Mouse (Mus musculus): Measurements from ENCODE around the gene Kidins220.

The Kidins220 gene

DNA sequence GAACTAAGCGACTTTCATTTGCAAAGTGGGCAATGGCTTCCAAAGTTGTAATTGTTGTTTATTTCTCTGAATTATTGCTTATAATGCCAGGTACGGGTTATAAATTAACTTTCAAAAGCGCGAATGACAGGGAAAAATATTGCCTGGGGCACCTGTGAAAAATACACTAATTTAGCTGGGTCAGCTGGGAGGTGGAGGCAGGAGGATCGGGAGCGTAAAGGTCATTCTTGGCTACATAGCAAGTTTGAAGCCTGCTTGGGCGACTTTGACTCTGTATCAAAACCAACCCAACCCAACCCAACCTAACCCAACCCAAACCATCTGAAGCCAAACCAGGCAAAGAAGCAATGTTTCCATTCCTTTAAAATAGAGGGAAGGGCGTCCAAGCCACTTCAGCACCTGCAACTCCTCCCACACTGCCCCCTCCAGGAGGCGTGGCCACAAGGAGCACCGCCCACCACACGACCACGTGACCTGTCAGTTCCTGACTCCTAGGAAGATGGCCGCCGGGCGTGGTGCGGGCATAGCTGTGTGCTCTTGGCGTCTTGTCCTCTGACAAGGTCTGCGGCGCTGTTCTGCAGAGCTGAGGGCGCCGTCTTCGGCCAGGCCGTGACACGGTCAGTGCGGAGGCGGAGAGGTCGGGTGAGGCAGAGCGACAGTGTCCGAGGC is at the start of gene Kidins220:
Gene Kidins220 (plus strand): TSS at position 480 of the 669 bp plus-strand sequence.
- in situ Hi-C loops (cut with MboI, MseI), result no loop called here

DNA sequence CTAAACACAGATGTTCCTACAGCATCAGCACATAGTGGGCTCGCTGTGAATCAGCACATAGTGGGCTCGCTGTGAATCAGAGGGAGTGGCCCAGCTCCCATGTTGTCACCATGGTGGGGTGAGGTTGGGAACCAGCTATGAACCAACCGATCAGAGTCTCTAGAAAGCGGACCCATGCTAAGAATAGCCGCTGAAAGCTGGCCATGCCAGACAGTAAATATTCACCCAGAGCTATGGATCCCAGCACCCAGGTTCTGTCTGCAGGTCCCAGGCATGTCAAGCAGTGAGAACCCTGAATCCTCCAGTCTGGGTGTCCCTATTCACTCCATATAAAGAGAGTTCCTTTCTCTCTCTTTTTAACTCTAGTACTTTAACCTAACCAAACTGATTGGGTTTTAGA is 49.4 kb upstream of the Kidins220 start:
- in situ Hi-C loops (cut with MboI, MseI), result no loop called here

DNA sequence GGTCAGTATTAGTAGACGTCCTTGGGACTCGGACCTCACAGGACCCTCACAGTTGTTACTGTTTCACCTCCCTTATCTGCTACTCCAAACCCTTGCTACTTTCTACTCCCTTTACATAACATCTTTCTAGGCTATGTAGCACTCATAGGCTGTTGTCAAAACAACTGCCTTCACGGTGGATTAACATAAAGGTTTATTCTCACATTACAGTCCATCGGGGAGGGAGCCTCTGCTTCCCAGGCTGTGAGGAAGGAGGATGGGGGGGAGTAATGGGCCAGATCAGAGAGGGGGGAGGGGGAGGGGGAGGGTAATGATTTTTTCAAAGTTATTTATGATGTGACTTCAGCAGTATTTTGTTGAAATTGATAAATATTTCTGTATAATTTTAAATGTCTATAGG is 49.0 kb upstream of the Kidins220 start:
- in situ Hi-C loops (cut with MboI, MseI), result no loop called here

DNA sequence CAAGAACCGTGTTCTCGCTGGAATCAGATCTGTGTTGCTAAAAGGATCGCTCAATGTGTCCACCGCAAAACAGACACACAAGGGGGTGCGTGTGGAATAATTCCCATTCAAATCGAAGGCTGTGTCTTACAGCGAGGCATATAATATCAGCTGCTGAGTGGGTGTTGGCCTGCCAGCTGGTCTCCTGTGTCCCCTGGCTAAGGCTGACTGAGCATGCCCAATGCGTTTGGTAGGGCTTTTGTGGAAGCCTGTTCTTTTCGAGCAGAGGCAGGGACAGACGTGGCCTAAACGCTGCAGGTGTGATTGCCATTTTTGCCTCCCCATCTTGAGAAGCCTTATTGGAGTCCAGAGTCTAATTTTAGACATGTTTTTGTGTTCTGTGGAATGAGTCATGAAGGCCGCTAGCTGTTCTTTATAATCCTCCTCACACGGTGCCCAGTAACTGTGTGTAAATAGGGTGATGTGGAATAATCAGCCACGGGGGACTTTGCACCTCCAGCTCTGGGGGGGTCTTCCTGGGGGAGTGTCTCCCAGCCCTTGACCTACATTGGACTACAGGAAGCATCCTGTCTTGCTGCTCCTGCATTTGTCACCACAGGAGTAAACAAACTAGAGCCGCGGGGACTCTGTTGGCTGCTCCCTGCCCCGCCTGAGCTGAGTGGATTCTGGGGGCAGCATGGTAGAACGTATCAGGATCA is 46.5 kb upstream of the Kidins220 start:
- in situ Hi-C loops (cut with MboI, MseI), result no loop called here

DNA sequence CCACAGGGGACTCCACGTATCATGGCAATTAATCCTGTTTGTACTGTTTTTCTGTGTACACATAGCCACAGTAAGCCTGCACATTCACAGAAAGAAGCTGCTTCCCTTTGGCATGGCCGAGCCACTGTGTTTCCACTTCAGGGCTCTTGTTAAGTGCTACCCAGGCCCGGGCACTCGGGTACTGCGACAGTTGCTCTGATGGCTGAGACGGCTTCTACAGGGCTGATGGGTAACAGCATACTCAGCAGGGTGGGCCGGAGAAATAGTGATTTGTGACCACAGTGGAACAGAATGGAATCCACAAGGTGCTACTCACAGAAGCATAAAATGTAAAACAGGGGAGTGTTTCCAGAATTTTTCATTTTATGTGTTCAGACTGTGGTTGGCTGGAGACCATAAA is 45.7 kb upstream of the Kidins220 start:
- in situ Hi-C loops (cut with MboI, MseI), result no loop called here

DNA sequence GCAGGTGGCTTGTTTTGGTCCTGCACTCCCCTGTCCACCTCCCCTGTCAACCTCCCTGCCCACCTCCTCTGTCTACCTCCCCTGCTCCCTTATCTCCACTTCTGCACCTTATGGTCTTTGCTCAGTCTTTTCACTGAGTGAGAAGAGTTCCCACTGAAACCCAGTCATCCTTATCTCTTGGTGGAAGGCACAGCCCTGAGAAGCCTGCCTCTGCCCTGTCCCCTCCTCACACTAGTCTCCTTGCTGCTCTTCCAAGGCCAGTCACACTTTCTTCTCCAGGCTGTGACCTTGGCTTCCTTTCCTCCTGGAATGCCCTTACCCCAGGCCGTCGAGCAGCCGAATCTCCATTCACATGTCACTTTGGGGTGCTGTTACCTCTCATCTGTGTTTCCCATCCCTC is 44.0 kb upstream of the Kidins220 start:
- in situ Hi-C loops (cut with MboI, MseI), result no loop called here

DNA sequence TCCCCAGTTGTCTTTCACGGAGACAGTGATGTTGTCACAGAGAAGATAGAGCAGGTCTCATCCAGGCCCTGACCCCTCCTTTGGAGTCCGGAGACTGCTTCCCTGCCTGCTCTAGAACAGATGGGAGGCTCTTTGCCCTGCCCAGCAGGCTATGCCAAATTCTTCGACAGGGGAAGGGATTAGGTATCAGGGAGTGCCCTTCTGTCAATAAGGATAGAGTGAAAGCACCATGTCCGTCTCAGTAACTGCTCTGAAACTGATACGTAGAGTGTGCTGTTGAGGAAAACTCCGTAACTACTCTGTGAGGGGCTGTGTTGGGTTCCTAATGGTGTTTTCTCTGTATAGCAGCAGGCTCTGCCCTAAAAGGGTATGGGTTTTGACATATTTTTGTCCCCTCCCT is 42.6 kb upstream of the Kidins220 start:
- in situ Hi-C loops (cut with MboI, MseI), result no loop called here

DNA sequence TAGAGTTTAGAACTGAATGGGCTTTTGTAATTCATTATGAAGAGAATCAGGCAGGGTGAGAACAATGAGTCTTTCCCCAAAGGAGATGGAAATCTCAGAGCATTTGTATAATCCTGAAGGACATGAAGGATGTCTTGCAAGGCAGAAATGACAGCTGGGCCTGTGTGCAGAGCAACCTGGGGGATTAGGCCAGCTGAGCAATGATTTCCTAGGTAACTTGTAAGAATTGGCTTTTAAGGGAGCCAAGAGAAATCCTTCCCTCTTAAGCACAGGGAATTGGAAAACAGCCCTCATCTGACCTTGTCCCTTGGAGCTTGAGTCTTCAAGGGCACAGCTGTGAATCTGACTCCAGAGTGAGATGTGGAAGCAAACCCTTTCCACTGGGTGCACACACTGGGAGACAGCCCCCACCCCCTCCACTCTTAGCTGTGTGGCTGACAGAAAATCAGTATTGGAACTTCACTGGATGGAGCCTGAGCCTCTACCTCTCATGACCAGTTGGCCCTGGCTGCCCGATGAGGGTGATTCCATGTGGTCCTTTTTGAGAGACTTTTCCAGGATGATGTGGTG is 41.4 kb upstream of the Kidins220 start:
- in situ Hi-C loops (cut with MboI, MseI), result no loop called here

DNA sequence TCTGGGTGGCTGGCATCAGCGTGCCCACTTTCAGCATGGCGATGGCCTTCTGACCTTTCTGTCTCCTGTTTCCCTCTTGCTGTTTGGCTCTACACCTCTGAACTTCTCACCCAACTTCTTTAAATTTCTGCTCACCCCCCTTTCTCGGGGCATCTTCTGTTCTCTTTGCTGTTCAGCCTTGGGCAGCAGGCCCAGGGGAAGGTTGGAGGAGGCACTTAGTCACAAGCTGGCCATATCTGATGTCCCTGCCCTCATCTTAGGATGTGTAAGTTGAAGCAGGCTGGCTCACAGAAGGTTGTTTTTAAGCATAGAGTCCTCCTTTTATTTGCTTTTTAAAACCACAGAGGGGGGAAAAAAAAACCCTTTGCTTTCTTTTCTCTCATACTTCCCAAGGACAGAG is 40.7 kb upstream of the Kidins220 start:
- in situ Hi-C loops (cut with MboI, MseI), result no loop called here

DNA sequence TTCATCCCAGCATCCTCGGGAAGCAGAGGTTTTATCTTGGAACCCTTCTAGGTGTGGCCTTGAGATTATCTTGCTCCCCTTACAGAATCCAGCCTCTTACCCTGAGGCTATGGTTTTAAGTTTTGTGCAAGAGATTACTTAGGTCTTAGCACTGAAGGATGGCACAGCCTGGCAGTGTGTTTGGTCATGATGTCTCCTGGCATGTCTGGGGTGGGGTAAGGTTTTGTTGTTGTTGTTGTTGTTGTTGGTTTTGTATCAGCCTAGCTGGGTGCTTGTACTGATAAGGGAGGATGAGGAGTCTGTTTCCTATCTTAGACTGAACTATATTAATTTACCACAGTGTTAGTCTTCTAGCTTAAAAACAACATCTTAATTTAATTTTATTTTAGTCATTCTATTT is 38.4 kb upstream of the Kidins220 start:
- in situ Hi-C loops (cut with MboI, MseI), result no loop called here

DNA sequence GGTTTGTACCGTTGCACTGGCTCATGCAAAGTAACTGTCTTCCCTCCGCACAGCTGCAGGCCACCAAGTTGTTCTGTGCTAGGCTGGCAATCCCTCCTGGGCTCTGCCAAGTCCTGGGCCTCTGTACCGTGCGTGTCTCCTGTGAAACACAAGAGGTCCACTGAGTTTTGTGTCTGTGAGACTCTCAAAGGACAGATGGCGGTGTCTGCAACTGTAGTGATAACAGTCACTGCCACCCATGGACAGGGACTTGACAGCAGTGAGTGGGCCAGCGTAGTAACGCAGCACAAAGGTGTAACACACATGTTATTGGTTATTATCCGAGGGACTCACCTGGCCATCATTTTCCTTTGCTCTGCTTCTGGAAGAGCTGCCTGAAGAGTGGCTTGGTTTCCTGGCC is 35.4 kb upstream of the Kidins220 start:
- in situ Hi-C loops (cut with MboI, MseI), result no loop called here

DNA sequence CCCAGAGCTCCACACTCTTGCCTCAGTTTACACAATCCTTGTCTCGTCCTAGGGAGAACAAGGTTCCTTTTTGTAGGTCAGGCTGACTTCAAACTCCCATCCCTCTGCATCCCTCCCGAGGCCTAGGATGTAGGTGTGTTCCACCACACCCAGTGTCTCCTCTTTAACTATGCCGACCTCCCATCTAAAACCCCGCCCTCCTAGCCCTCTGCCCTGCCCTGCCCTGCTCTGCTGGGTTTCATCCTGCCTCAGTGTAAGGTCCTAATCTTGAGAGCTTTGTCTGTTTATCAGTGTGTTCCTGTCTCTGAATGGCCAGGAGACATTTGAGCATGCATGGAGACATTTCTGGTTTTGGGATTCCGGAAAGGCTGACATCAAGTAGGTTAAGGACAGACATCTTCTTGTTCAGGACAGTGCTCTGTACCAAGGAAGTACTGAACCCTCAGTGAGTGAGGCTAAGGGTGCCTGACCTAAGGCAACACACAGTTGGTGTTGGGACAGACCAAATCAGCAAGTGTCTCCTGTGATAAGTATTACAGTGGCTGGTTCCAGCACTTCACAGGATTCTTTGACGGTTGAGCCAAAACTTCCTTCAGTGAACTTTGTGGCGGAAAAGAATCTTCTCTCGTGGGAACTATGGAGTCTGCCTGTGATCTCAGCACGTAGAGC is 32.0 kb upstream of the Kidins220 start:
- in situ Hi-C loops (cut with MboI, MseI), result loop anchor here (10.0 kb wide), 1 partner anchor 468 kb away; no protein-coding TSS in a partner anchor

DNA sequence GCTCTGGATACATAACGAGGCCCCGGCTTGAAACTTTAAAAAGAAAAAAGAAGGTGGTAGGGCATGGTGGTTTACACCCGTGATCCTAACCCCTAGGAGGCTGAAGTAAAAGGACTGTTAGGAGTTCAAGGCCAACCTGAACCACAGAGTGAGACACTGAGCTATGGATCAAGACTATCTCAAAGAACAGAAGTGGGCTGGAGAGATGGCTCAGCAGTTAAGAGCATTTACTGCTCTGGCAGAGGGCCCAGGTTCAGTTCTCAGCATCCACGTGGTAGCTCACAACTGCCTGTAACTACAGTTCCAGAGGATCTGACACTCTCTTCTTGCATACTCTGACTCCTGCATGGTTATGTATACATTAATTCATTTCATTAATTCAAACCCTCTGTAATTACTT is 31.3 kb upstream of the Kidins220 start:
- in situ Hi-C loops (cut with MboI, MseI), result loop anchor here (10.0 kb wide), 1 partner anchor 469 kb away; no protein-coding TSS in a partner anchor

DNA sequence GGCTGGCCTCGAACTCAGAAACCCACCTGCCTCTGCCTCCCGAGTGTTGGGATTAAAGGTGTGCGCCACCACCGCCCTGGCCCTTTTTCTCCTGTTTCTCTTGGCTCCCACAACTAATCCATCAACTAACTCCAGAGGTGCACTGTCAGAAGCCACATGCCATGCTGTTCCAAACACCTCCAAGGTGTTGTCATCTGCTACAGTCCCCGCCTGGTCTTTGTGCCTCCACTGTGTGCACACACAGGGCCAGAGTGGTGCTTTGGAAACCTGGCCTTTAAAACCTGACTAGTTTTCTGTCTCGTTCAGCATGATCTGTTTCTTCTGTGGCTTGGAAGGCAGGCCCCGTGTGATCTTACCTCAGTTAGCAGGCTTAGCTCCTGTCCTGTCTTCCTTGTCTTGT is 30.1 kb upstream of the Kidins220 start:
- in situ Hi-C loops (cut with MboI, MseI), result loop anchor here (10.0 kb wide), 1 partner anchor 470 kb away; no protein-coding TSS in a partner anchor

DNA sequence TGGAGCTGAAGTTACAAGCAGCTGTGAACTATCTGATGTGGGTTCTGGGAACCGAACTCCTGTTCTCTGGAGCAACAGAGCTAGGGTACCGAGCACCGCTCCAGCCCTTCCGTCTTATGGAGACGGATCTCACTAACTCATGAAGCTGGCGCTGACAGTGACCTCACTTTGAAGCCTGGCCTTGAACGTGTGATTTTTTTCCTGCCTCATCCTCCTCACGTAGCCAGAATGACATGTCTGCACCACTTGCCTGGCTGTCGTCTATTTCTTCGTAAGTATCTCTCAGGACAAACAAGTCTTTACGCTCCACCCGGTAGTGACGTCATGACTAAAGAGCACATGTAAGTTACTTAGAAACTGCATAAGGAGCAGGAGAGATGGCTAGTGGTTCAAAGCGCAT is 27.7 kb upstream of the Kidins220 start:
- in situ Hi-C loops (cut with MboI, MseI), result loop anchor here (5.0 to 10.0 kb wide), 2 partner anchors 230 to 472 kb away; no protein-coding TSS in a partner anchor

DNA sequence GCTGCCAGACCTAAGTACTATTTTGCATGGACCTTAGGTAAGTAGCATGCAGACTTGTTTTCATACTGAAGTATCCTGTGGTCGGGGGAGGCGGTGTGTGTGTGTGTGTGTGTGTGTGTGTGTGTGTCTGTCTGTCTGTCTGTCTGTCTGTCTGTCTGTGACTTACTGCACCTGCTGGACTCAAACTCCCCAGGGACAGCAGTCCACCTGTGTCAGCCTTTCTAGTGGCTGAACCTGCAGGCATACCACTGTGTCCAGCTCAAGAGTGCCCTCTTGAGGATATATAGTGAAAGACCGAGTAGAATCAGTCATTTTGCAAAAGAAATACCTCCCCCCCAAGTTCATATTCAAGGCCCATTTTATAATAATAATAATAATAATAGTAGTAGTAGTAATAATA is 26.4 kb upstream of the Kidins220 start:
- in situ Hi-C loops (cut with MboI, MseI), result loop anchor here (5.0 to 10.0 kb wide), 2 partner anchors 231 to 474 kb away; no protein-coding TSS in a partner anchor

DNA sequence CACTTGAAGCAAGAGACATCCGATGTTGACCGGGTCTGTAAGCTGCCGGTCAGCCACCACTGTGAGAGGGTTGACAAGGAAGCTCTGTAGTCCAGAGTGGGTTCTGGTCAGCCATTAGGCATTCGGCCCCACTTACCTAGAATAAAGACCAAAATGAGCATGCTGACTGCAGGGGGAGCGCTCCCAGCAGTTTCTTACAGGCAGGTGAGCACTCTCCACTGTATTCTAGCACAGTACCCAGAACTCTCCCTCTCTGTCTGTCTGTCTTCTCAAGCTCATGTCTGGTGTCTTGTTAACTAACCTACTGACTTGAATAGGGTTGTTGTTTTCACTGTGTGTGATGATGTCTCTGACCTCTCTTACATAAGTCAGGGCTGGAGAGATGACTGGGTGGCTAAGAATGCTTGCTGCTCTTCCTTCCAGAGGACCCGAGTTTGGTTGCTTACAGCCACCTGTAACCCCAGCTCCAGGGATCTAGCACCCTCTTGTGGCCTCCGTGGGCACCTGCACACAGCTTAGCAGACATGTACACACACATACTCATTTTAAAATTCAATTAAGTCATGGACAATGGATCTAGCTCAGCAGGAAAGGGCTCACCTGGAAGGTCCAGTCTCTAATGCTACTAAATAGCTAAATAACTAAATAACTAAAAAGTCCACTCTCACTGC is 24.2 kb upstream of the Kidins220 start:
- in situ Hi-C loops (cut with MboI, MseI), result no loop called here

DNA sequence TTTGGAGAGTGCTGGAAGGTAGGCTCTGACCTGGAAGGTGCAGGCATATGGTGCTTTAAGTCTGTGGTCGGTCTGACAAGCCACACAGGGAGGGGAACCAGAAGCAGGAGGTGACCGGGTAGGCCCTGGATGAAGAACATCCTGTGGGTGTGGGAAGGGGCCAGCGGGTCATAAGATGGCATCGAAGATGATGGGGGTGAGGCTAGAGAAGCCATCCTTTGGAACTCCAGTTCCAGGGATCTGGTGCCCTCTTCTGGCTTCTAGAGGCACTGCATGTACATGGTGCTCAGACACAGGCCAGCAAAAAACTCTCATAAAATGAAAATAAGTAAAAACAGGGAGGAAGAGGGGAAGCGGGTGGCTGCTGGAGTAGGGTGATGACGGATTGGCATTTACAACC is 22.6 kb upstream of the Kidins220 start:
- in situ Hi-C loops (cut with MboI, MseI), result no loop called here

DNA sequence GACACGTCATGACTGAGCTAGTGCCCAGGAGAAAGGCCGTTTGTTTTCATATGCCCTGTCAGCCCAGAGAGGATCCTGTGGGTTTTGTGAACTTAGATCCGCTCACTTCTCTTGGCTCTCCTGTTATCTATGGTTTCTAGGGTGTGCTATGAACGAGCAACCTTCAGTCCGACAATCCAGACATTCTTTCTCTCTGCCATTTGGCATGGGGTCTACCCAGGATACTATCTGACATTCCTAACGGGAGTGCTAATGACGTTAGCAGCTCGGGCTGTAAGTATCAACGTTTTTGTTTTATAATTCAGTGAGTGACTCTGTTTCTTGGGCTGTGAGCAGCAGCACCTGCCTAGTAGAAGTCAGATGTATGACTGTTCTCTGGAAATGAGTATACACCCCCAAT is 19.6 kb upstream of the Kidins220 start:
- in situ Hi-C loops (cut with MboI, MseI), result no loop called here

DNA sequence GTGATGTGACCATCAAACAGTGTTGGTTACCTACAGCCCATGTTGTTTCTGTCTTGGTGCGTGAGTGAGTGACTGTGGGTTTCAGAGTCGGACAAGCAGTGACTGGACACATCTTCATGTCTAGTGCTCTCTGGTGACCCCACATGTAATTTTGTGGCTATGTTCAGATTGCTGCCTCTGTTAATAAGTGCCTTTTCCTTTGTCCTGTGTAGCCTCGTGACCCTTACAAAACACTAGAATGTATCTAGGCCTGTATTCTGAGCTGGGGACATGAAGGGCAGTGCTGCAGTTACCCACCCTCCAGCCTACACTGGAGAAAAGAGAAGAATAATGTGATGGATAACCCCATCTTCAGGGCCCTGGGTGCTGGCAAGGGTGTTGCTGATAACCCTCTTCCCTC is 16.2 kb upstream of the Kidins220 start:
- in situ Hi-C loops (cut with MboI, MseI), result no loop called here

DNA sequence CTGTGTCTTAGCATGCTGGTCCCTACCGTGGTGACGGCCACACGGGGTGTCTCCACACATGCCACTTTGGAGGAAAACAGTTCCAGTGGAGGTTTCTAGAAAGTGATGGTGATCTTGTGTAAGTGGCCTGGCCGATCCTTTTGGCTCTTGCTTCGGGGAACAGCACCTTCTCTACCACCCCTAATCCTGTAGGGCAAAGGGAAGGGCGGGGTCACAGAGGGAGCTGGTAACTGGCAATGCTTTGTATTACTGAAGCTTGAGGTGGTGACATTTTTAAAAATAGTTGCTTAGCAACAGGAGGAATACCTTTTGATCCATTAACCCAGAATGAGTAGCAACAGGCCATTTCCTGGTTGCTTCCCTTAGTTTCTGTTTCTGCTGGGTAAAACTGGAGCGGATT is 12.9 kb upstream of the Kidins220 start:
- in situ Hi-C loops (cut with MboI, MseI), result no loop called here

Measured in regulatory T cell (primary cell).